Mouse (Mus musculus): ENCODE results near the gene Nkiras2. TPM values are rescaled to one million over a fixed set of nuclear protein-coding genes. Genes with fewer than 3 reads are reported as not detected.

The Nkiras2 gene
- polyA plus RNA-seq, 1 experiment from 2014 or later: 59.9 TPM

DNA sequence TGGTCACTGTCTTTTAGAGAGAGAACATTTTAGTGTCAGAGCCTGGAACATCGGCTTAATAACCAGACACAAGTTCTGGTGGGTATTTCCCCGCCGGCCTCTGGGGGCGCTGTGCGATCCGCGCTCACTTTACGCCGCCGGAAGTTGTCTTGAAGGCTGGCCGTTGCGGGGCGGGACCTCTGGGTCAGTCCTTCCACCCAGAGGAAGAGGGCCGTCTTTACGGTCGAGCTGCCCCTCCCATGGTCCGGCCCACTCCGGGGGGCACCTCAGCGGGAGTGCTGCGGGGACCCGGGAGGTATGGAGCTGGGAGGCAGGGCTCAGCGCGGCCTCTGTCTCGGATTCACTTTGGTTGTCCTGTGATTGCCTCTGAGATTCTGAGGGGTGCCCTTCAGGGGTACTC is 3.7 kb downstream of the Nkiras2 start:
- H3K4me2 ChIP-seq (replicated peaks; ENCODE audit: low read depth, low read length): peak overlapping the region; percentile 64
- TF ChIP-seq EP300 (IDR thresholded peaks at IDR 0.05): peak; percentile 51; the same call in 1 of the 2 replicates
- peak; percentile 96 for TF ChIP-seq CTCF (IDR thresholded peaks at IDR 0.05)
- H3K27ac ChIP-seq (ENCODE audit: low read length): peak overlapping the region; percentile 80
- under 1% methylated on average over 23 of the region's 24 CpGs for WGBS
- no peaks in the 10 kb centered on the region for H3K9me3 ChIP-seq (ENCODE audit: low read length)
- ATAC-seq: peak; percentile 84
- H3K4me1 ChIP-seq (ENCODE audit: insufficient read depth, low read depth, low read length): peaks cover 8% of the 10 kb centered on the region
- peak; percentile 98 for DNase-seq (ENCODE audit: low spot score)
- no peaks in the 10 kb centered on the region for H3K27me3 ChIP-seq (replicated peaks; ENCODE audit: insufficient read depth, low read length)
- peak overlapping the region; percentile 72 for H3K4me3 ChIP-seq (ENCODE audit: low read depth, low read length)
- H3K36me3 ChIP-seq (ENCODE audit: insufficient read depth, low read length): 0 out of 2 replicates have a peak, but pooled peaks cover 9% of the 10 kb centered on the region
- peak overlapping the region; percentile 81 for H3K9ac ChIP-seq (replicated peaks; ENCODE audit: low read depth)

DNA sequence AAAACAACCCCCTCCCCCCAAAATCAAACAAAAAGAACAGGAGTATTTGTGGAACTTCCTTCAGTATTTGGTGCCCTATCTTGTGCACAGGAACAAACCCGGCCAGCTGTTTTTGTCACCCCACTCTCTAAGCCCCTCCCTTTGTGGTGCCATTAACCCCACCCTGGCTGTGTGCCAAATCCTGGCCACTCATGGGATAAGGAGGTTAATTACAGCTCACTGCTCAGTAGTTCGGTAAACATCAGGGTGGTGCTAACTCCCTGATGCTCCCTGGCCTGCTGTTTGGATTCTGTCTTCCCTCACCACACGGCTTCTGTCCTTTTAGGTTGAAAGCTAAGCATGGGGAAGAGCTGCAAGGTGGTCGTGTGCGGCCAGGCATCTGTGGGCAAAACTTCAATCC is 4.8 kb downstream of the Nkiras2 start:
- ATAC-seq (no peak), DNase-seq (ENCODE audit: low spot score) (peak; percentile 70)
- 0 out of 2 replicates have a peak overlapping the region, but pooled peaks have one; percentile 26 for H3K27ac ChIP-seq (ENCODE audit: low read length)
- H3K9me3 ChIP-seq (ENCODE audit: low read length): no peaks in the 10 kb centered on the region
- H3K36me3 ChIP-seq (ENCODE audit: insufficient read depth, low read length): 0 out of 2 replicates have a peak, but pooled peaks cover 9% of the 10 kb centered on the region
- TF ChIP-seq EP300 (IDR thresholded peaks at IDR 0.05): no peak
- no peak for TF ChIP-seq CTCF (IDR thresholded peaks at IDR 0.05)
- no peaks in the 10 kb centered on the region for H3K27me3 ChIP-seq (replicated peaks; ENCODE audit: insufficient read depth, low read length)
- WGBS: 26% methylated on average over 5 of the region's 5 CpGs
- H3K4me2 ChIP-seq (replicated peaks; ENCODE audit: low read depth, low read length): peak overlapping the region; percentile 37
- no peak overlapping the region; the same call in 1 of the 2 replicates for H3K4me3 ChIP-seq (ENCODE audit: low read depth, low read length)
- peaks cover 12% of the 10 kb centered on the region for H3K4me1 ChIP-seq (ENCODE audit: insufficient read depth, low read depth, low read length)
- H3K9ac ChIP-seq (replicated peaks; ENCODE audit: low read depth): 0 out of 2 replicates have a peak overlapping the region, but pooled peaks have one; percentile 12

DNA sequence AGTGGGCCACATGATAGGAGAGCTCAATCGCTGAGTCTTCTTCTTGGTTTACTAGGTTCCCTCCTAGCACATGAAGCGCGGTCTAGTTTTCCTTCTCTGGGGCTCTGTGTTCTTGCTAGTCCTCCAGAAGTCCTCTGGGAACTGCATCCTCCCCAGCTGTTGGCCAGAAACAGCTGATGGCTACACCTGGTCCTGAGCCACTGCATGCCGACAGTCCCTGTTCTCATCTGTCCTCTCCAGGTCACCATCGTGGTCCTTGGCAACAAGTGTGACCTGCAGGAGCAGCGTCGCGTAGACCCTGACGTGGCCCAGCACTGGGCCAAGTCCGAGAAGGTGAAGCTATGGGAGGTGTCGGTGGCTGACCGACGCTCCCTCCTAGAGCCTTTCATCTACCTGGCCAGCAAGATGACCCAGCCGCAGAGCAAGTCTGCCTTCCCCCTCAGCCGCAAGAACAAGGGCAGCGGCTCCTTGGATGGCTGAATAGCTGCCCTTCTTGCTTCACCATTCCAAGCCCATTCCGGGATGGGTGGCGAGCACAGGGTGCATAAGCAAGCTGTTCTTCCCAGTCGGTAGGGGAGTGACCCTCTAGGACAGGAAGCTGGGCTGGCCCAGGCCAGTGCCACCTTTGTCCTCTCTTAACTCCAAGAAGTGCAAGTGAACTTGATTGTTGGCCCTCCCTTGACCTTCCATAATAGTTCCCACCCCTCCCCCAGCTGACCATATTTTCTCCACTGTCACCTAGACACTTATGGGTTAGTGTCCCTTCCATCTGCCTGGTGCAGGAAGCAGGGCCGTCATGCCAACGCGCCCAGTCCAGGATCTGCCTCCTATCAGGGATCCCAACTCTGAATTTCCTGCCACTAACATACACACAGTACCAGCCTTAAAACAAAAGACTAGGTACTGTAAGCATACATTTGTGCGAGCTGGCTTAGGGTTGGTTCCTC is 7.0 kb downstream of the Nkiras2 start:
- ATAC-seq (peak; percentile 3), DNase-seq (ENCODE audit: low spot score) (peak; percentile 23)
- peak overlapping the region; percentile 57; the same call in 1 of the 2 replicates for H3K27ac ChIP-seq (ENCODE audit: low read length)
- H3K36me3 ChIP-seq (ENCODE audit: insufficient read depth, low read length): 0 out of 2 replicates have a peak, but pooled peaks cover 9% of the 10 kb centered on the region
- H3K9ac ChIP-seq (replicated peaks; ENCODE audit: low read depth): no peak overlapping the region
- no peaks in the 10 kb centered on the region for H3K27me3 ChIP-seq (replicated peaks; ENCODE audit: insufficient read depth, low read length)
- H3K9me3 ChIP-seq (ENCODE audit: low read length): no peaks in the 10 kb centered on the region
- no peak overlapping the region for H3K4me2 ChIP-seq (replicated peaks; ENCODE audit: low read depth, low read length)
- TF ChIP-seq CTCF (IDR thresholded peaks at IDR 0.05): no peak
- TF ChIP-seq EP300 (IDR thresholded peaks at IDR 0.05): peak; percentile 34; the same call in 1 of the 2 replicates
- 86% methylated on average over 23 of the region's 23 CpGs for WGBS
- peaks cover 7% of the 10 kb centered on the region for H3K4me1 ChIP-seq (ENCODE audit: insufficient read depth, low read depth, low read length)
- no peak overlapping the region for H3K4me3 ChIP-seq (ENCODE audit: low read depth, low read length)

DNA sequence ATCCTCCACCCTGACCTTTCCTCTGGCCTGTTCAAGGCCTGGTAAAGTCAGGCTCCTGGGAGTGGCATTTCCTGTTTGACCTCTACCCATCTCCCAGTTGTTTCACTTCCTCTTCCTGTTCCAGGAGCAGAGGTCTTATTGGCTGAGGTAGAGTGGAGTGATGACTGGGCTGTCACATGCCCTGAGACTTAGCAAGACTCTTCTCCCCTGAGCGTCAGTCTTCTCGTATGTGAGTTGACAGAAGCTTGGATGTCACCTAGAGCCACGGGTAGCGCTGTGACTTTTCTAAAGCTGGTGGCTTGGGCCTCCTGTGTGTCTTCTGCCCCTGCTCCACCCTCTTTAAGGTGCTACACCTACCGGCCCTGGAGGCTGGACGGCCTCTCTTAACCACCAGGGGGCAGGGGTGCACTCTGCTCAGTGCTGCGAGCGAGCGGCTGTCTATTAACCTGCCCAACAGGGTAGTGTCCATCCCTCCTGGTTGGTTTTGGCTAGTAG is 7.7 kb downstream of the Nkiras2 start:
- Histone ChIP-seq H3K36me3 (ENCODE audit: insufficient read depth, low read length) (0 out of 2 replicates have a peak, but pooled peaks cover 9% of the 10 kb centered on the region), H3K27ac (ENCODE audit: low read length) (peak overlapping the region; percentile 57), H3K4me2 (replicated peaks; ENCODE audit: low read depth, low read length) (no peak overlapping the region), H3K9ac (replicated peaks; ENCODE audit: low read depth) (no peak overlapping the region), H3K4me3 (ENCODE audit: low read depth, low read length) (no peak overlapping the region), H3K4me1 (ENCODE audit: insufficient read depth, low read depth, low read length) (peaks cover 7% of the 10 kb centered on the region), H3K27me3 (replicated peaks; ENCODE audit: insufficient read depth, low read length) (no peaks in the 10 kb centered on the region), H3K9me3 (ENCODE audit: low read length) (no peaks in the 10 kb centered on the region)
- 9% methylated on average over 9 of the region's 9 CpGs for WGBS
- peak; percentile 82 for DNase-seq (ENCODE audit: low spot score)
- TF ChIP-seq EP300 (IDR thresholded peaks at IDR 0.05) (no peak), CTCF (IDR thresholded peaks at IDR 0.05) (peak; percentile 91)
- peak; percentile 65 for ATAC-seq

DNA sequence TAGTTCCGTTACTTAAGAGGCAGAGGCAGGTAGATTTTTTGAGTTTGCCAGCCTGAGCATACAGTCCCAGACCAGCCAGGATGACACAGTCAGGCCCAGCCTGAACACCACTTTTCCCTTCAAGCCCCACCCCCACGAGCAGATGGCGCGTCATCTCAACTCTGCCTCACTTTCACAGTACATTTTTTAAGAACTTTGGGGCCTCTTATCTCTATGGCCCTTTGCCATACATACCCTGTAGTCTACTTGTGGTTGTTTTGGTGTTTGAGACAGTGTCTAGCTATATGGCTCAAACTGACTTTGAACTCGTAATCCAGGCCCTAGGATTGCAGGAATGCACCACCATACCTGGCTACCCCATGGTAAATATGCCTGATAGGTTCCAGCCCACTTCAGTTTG is 9.0 kb downstream of the Nkiras2 start:
- H3K27ac ChIP-seq (ENCODE audit: low read length): no peak overlapping the region
- TF ChIP-seq EP300 (IDR thresholded peaks at IDR 0.05): no peak
- TF ChIP-seq CTCF (IDR thresholded peaks at IDR 0.05): no peak
- H3K4me2 ChIP-seq (replicated peaks; ENCODE audit: low read depth, low read length): no peak overlapping the region
- WGBS: 75% methylated on average over 5 of the region's 5 CpGs
- ATAC-seq (no peak), DNase-seq (ENCODE audit: low spot score) (no peak)
- H3K9ac ChIP-seq (replicated peaks; ENCODE audit: low read depth): no peak overlapping the region
- H3K36me3 ChIP-seq (ENCODE audit: insufficient read depth, low read length): 0 out of 2 replicates have a peak, but pooled peaks cover 9% of the 10 kb centered on the region
- peaks cover 7% of the 10 kb centered on the region for H3K4me1 ChIP-seq (ENCODE audit: insufficient read depth, low read depth, low read length)
- no peak overlapping the region for H3K4me3 ChIP-seq (ENCODE audit: low read depth, low read length)
- no peaks in the 10 kb centered on the region for H3K9me3 ChIP-seq (ENCODE audit: low read length)
- no peaks in the 10 kb centered on the region for H3K27me3 ChIP-seq (replicated peaks; ENCODE audit: insufficient read depth, low read length)

DNA sequence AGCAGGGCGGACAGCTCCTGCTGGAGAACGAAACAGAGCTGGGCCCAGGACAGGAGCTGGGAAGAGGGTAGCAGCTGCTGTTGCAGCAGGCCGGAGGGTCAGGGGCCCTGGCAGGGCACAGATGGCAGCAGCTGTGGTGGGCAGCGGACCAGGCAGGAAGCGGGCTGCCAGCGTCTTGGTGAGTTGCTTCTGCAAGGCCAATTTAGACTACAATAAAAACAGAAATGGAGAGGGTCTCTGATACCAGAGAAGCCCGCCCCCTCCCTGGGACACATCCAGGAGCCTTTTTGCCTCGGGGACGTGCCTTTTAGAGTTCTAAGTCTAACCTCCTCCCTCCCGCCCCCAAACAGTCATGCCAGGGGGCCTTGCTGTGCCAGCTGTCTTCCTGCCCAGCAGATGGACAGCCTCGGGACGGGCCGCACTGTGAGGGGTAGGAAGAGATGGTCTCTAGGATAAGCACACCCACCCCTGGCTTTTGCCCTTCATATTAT is 9.9 kb downstream of the Nkiras2 start:
- Histone ChIP-seq H3K27ac (ENCODE audit: low read length) (no peak overlapping the region), H3K9ac (replicated peaks; ENCODE audit: low read depth) (no peak overlapping the region), H3K27me3 (replicated peaks; ENCODE audit: insufficient read depth, low read length) (no peaks in the 10 kb centered on the region), H3K4me1 (ENCODE audit: insufficient read depth, low read depth, low read length) (peaks cover 5% of the 10 kb centered on the region), H3K4me2 (replicated peaks; ENCODE audit: low read depth, low read length) (0 out of 2 replicates have a peak overlapping the region, but pooled peaks have one; percentile 11), H3K4me3 (ENCODE audit: low read depth, low read length) (no peak overlapping the region), H3K9me3 (ENCODE audit: low read length) (no peaks in the 10 kb centered on the region), H3K36me3 (ENCODE audit: insufficient read depth, low read length) (0 out of 2 replicates have a peak, but pooled peaks cover 9% of the 10 kb centered on the region)
- WGBS: 37% methylated on average over 13 of the region's 13 CpGs
- ATAC-seq (no peak), DNase-seq (ENCODE audit: low spot score) (no peak)
- TF ChIP-seq CTCF (IDR thresholded peaks at IDR 0.05) (no peak), EP300 (IDR thresholded peaks at IDR 0.05) (no peak)

Measured in lung, postnatal 0 days (tissue).